Mouse (Mus musculus) kidney, adult 2 months (tissue): Measurements from ENCODE around the gene Ncoa3. TPM values are rescaled to one million over a fixed set of nuclear protein-coding genes. Genes with fewer than 3 reads are reported as not detected.

Experiments
- DNase-seq: peaks from one replicate; pipeline ENCODE4 v3.0.0; 2021
- H3K27ac ChIP-seq: fragments of 200-500 bp; 2 replicates; pipeline ENCODE4 v1.5.1; 2012; ENCODE audit warnings: low read depth, low read length, control low read depth, inconsistent platforms; ENCODE audit not compliant: insufficient read depth
- H3K27me3 ChIP-seq: fragments of 200-500 bp; replicated peaks from 2 replicates; pipeline ENCODE4 v1.6.1; 2012; ENCODE audit warnings: mild to moderate bottlenecking, moderate library complexity, low read length, inconsistent platforms; ENCODE audit not compliant: control insufficient read depth, insufficient read depth
- H3K36me3 ChIP-seq: fragments of 200-500 bp; 2 replicates; pipeline ENCODE4 v1.6.1; 2012; ENCODE audit warnings: mild to moderate bottlenecking, moderate library complexity, low read length, inconsistent platforms; ENCODE audit not compliant: control insufficient read depth, insufficient read depth
- H3K4me1 ChIP-seq: fragments of 200-500 bp; 2 replicates; pipeline ENCODE4 v1.6.1; 2011; ENCODE audit warnings: low read length; ENCODE audit not compliant: control insufficient read depth, insufficient read depth
- H3K4me3 ChIP-seq: fragments of 200-500 bp; 2 replicates; pipeline ENCODE4 v1.5.1; 2011; ENCODE audit warnings: mild to moderate bottlenecking, low read depth, low read length, control low read depth; ENCODE audit not compliant: insufficient read depth
- CTCF ChIP-seq: fragments of 200-500 bp; conservative IDR thresholded peaks from 2 replicates; pipeline ENCODE4 v1.5.1; 2011; ENCODE audit warnings: low read depth, mild to moderate bottlenecking, control low read depth, low read length, moderate library complexity, mixed read lengths; ENCODE audit not compliant: insufficient read depth, insufficient read length
- POLR2A ChIP-seq: fragments of 200-500 bp; IDR thresholded peaks from one replicate; pipeline ENCODE4 v1.6.1; 2011; ENCODE audit warnings: low read depth, low read length, control low read depth
- WGBS: fragments of 180-500 bp; shearing (Covaris S2); methylation state at CpG from one replicate; pipeline ENCODE4 v1.1.7; 2018; 5-methylcytosine and 5-hydroxymethylcytosine counted together
- polyA plus RNA-seq: library from polyadenylated mRNA; depleted of rRNA; stranded (reverse); fragments of >200 nt; gene quantifications from 2 replicates; pipeline ENCODE4 v1.2.3, GENCODE M21; 2012

Ncoa3 gene
- polyA plus RNA-seq, 1 experiment, result 36.3 TPM

DNA sequence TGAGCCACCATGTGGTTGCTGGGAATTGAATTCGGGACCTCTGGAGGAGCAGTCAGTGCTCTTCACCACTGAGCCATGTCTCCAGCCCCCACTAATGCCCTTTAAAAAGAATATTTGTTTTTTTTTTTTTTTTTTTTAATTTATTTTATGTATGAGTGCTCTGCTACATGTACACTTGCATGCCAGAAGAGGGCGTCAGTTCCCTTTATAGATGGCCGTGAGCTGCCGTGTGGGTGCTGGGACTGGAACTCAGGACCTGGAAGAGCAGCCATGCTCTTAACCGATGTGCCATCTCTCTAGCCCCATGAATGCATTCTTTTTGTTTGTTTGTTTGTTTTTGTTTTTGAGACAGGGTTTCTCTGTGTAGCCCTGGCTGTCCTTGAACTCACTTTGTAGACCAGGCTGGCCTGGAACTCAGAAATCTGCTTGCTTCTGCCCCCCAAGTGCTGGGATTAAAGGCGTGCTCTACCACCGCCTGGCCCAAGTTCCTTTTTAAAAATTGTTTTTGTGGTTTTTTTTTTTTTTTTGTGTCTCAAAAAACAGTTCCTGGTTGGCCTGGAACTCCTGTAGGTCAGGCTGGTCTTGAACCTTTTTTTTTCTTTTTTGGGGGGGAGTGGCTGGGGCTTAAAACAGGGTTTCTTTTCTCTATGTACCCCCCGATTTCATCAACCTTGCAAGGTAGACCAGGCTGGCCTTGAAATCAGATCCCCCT lies 5.0 kb downstream of the Ncoa3 start:
- peaks cover 47% of the 10 kb centered on the region for H3K4me1 ChIP-seq
- WGBS, result 80% methylated on average over 8 of the region's 8 CpGs
- no peaks in the 10 kb centered on the region for H3K27me3 ChIP-seq
- no peaks in the 10 kb centered on the region; the same call in 1 of the 2 replicates for H3K36me3 ChIP-seq
- no peak overlapping the region; the same call in 1 of the 2 replicates for H3K27ac ChIP-seq
- DNase-seq, result no peak
- TF ChIP-seq CTCF (no peak), POLR2A (no peak)
- H3K4me3 ChIP-seq, result no peak overlapping the region

DNA sequence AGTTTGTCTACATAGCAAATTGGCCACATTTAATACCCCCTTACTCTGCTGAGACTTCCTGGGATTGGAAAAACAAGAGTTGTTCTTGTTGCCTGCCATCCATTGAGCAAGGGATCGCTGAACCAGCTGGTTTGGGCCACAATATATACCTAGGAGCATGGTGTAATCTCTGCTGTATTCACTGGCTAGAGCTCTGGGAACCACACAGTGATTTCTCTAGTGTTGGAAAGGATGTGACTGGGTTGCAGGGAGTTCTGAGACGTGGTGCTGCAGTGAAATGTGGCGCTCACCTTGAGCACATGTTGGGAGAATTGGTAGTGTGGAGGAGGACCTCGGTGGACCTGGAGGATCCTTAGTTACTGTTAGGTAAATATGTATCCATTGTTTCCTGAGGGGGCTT lies 6.5 kb downstream of the Ncoa3 start:
- DNase-seq, result no peak
- Histone ChIP-seq H3K27ac (peak overlapping the region; percentile 61), H3K4me3 (no peak overlapping the region), H3K27me3 (no peaks in the 10 kb centered on the region), H3K4me1 (peaks cover 49% of the 10 kb centered on the region), H3K36me3 (no peaks in the 10 kb centered on the region; the same call in 1 of the 2 replicates)
- TF ChIP-seq POLR2A, result no peak
- 36% methylated on average over 4 of the region's 4 CpGs for WGBS

DNA sequence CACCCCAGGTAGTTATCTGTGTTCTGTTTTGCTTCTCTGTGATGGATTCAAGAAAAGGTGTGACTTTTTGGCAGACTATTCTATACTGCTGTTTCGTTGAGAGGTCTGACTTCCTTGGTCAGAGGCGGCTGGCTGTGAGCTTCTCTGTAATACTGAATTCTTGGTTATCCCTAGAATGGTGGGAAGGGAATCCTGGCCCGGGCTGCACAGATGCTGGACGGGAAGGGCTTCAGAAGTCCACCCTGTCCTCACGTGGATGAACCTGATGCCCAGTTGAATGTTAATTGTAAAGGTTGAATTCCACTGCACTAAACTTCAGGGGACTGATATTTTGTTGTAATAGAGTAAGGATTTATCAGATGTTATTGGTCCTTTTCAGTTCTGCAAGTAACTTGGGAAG lies 7.4 kb downstream of the Ncoa3 start:
- Histone ChIP-seq H3K27ac (peak overlapping the region; percentile 79), H3K4me1 (peaks cover 46% of the 10 kb centered on the region), H3K4me3 (no peak overlapping the region), H3K36me3 (no peaks in the 10 kb centered on the region; the same call in 1 of the 2 replicates), H3K27me3 (no peaks in the 10 kb centered on the region)
- TF ChIP-seq POLR2A (no peak), CTCF (no peak)
- 8% methylated on average over 5 of the region's 5 CpGs for WGBS
- DNase-seq, result peak; percentile 79

DNA sequence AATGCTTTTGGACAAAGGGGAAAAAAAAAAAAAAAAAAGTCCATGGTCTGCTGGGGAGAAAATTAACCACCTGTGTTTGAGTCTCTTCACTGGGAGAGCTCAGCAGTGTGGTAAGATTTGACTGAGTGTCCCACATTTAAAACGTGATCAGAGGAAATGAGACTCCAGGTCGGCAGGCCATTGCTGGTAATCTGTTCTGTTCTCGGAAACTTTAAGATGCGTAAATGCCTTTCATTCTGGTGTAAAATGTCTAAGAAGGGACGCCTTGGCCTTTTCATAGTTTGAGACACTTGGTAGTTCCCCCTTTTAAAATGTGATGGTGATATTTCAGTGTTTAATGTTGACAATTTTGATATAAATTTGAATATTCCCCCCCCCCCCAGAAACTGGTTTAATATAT lies 7.8 kb downstream of the Ncoa3 start:
- Histone ChIP-seq H3K27me3 (no peaks in the 10 kb centered on the region), H3K27ac (peak overlapping the region; percentile 79), H3K4me3 (no peak overlapping the region), H3K4me1 (peaks cover 45% of the 10 kb centered on the region), H3K36me3 (no peaks in the 10 kb centered on the region)
- DNase-seq, result no peak
- 19% methylated on average over 5 of the region's 5 CpGs for WGBS
- TF ChIP-seq POLR2A (no peak), CTCF (no peak)

DNA sequence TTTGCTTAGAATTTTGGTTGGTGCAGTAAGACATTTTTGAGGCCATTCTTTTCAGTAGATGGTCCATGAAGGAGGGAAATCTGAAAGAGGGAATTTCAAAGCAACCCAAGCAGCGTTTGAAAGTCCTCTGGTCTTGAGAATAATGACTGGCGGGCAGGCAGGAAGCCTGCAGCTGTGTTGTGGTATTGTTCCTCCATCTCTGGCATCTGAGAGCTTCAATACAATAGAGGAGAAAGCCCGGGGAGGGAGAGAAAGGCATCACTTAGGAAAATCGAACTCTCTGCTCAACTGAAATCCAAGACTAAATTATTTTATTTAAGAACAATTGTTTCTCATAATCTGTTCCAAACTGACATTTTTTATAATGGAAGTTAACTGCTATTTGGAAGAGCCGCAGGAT lies 8.3 kb downstream of the Ncoa3 start:
- TF ChIP-seq POLR2A (no peak), CTCF (no peak)
- peaks cover 41% of the 10 kb centered on the region for H3K4me1 ChIP-seq
- H3K36me3 ChIP-seq, result no peaks in the 10 kb centered on the region
- H3K27ac ChIP-seq, result peak overlapping the region; percentile 71
- no peak overlapping the region for H3K4me3 ChIP-seq
- no peaks in the 10 kb centered on the region for H3K27me3 ChIP-seq
- 36% methylated on average over 5 of the region's 5 CpGs for WGBS
- DNase-seq, result no peak

DNA sequence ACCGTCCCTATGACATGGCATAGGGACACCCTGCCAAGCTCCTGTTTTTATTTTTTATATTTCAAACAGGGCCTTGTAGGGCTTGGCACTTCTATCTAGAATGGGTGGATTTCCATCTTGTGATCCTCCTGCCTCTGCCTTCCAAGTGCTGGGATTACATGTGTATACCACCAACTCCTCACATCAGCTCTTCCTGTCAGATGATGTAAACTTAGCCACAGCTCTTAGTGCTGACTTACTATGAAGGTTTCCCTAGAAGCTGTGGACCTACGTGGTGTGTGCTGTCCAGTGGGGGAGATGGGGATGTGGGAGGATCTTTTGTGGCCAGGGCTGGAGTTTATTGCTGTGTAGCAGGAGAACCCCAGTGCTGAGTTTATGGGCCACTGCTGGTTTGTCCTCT lies 8.9 kb downstream of the Ncoa3 start:
- 31% methylated on average over 2 of the region's 2 CpGs for WGBS
- H3K27me3 ChIP-seq, result no peaks in the 10 kb centered on the region
- no peak for DNase-seq
- H3K27ac ChIP-seq, result peak overlapping the region; percentile 66
- no peak for TF ChIP-seq POLR2A
- TF ChIP-seq CTCF, result no peak
- H3K4me1 ChIP-seq, result peaks cover 43% of the 10 kb centered on the region
- no peak overlapping the region for H3K4me3 ChIP-seq
- no peaks in the 10 kb centered on the region for H3K36me3 ChIP-seq

DNA sequence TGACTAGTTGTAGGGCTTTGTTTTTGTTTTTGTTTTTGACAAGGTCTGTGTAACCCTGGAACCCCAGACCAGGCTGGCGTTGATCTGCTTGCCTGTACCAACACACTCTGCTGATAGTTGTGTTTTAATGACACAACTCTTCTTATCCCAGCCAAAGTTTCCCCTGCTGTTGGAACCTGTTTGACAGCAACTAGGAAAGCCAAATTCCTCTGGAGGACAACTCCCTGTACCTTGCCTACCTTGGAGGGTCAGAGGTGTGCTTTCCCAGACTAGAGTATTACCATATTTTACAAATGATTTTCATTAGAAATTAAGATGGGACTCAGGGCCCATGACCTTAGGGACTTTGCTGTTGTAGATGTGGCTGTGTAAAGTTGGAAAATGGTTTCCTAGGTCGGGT lies 9.3 kb downstream of the Ncoa3 start:
- Histone ChIP-seq H3K27me3 (no peaks in the 10 kb centered on the region), H3K4me1 (peaks cover 39% of the 10 kb centered on the region), H3K4me3 (no peak overlapping the region), H3K36me3 (no peaks in the 10 kb centered on the region), H3K27ac (peak overlapping the region; percentile 66)
- TF ChIP-seq POLR2A, result no peak
- no peak for TF ChIP-seq CTCF
- WGBS, result 41% methylated on average over 2 of the region's 2 CpGs
- no peak for DNase-seq

DNA sequence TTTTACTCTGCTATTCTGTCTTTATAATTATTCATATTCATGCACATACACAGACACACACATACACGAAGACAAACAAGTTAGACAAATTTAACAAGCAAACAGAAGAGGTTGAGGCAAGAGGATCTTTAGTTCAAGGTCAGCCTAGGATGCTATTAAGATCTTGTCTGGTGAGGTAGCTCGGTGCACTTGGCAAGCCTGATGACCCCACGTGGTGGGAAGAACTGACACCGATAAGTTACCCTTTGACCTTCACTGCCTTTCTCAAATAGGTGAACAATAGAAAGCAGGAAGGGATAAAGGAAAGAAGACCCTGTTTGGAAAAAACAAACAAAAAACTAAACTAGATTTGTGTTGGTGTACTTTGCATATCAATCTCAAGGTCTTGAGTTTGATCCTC lies 10.0 kb downstream of the Ncoa3 start:
- peak overlapping the region; percentile 24; the same call in 1 of the 2 replicates for H3K27ac ChIP-seq
- H3K4me1 ChIP-seq, result peaks cover 38% of the 10 kb centered on the region
- TF ChIP-seq CTCF, result no peak
- TF ChIP-seq POLR2A, result no peak
- H3K27me3 ChIP-seq, result no peaks in the 10 kb centered on the region
- WGBS, result 27% methylated on average over 4 of the region's 4 CpGs
- DNase-seq, result peak; percentile 80
- H3K36me3 ChIP-seq, result no peaks in the 10 kb centered on the region
- no peak overlapping the region for H3K4me3 ChIP-seq
